Mouse (Mus musculus) heart, adult 2 months (tissue): ENCODE measurements at regions not wholly inside any gene's neighbourhood (a gene's known extent, or its start where the extent isn't known, plus 50 kb on each side); places are given as distances from the start of the nearest gene placed in this dataset.

Experiments
- DNase-seq, 2 experiments: peaks; one replicate each; pipeline ENCODE4 v3.0.0; 2021
- H3K27ac ChIP-seq: fragments of 200-600 bp; 2 replicates; pipeline ENCODE4 v1.8.1; 2022
- H3K27me3 ChIP-seq: fragments of 200-500 bp; 2 replicates; pipeline ENCODE4 v1.6.1; 2012; ENCODE audit warnings: mild to moderate bottlenecking, low read length, inconsistent platforms, mixed read lengths; ENCODE audit not compliant: control insufficient read depth, insufficient read depth
- H3K36me3 ChIP-seq: fragments of 200-500 bp; 2 replicates; pipeline ENCODE4 v1.6.1; 2012; ENCODE audit warnings: low read length, inconsistent platforms; ENCODE audit not compliant: control insufficient read depth, insufficient read depth
- H3K4me1 ChIP-seq: fragments of 200-500 bp; 2 replicates; pipeline ENCODE4 v1.6.1; 2011; ENCODE audit warnings: low read length; ENCODE audit not compliant: control insufficient read depth, insufficient read depth
- H3K4me3 ChIP-seq: fragments of 200-600 bp; 2 replicates; pipeline ENCODE4 v1.8.1; 2022
- H3K79me2 ChIP-seq: fragments of 200-500 bp; replicated peaks from 2 replicates; pipeline ENCODE4 v1.6.1; 2012; ENCODE audit warnings: mild to moderate bottlenecking, inconsistent platforms, low read length, moderate library complexity, mixed read lengths; ENCODE audit not compliant: control insufficient read depth, insufficient read depth
- H3K9ac ChIP-seq: fragments of 200-500 bp; 2 replicates; pipeline ENCODE4 v1.6.1; 2012; ENCODE audit warnings: low read depth, mild to moderate bottlenecking, control low read depth, inconsistent platforms, low read length, mixed read lengths
- CTCF ChIP-seq: fragments of 200-600 bp; IDR thresholded peaks from 2 replicates; pipeline ENCODE4 v1.8.1; 2022; ENCODE audit warnings: antibody characterized with exemption, mild to moderate bottlenecking, moderate library complexity
- EP300 ChIP-seq: fragments of 200-500 bp; IDR thresholded peaks from 2 replicates; pipeline ENCODE4 v1.6.1; 2011; ENCODE audit warnings: low read depth, low read length, control low read depth; ENCODE audit not compliant: insufficient read depth
- POLR2A ChIP-seq: fragments of 200-500 bp; IDR thresholded peaks from 2 replicates; pipeline ENCODE4 v1.6.1; 2011; ENCODE audit warnings: mild to moderate bottlenecking, low read depth, low read length, control low read depth; ENCODE audit not compliant: insufficient read depth
- WGBS: fragments of 180-500 bp; shearing (Covaris S2); methylation state at CpG from one replicate; pipeline ENCODE4 v1.1.7; 2018; 5-methylcytosine and 5-hydroxymethylcytosine counted together
- intact Hi-C: fragments of 180-260 bp; cut with DNase I; formaldehyde crosslinking; loops from one replicate; pipeline ENCODE4 v1.15.1; 2025

GRCm38 (mm10) chr13:69263722-69264121 is 264.4 kb upstream of the Adcy2 start:
- Histone ChIP-seq H3K27me3 (no peaks in the 10 kb centered on the region), H3K27ac (no peak overlapping the region), H3K36me3 (no peaks in the 10 kb centered on the region), H3K79me2 (no peaks in the 10 kb centered on the region), H3K4me1 (no peaks in the 10 kb centered on the region), H3K4me3 (no peak overlapping the region), H3K9ac (no peak overlapping the region)
- intact Hi-C loops = no loop called here
- no peak for TF ChIP-seq CTCF
- no peak for TF ChIP-seq POLR2A
- no peak for TF ChIP-seq EP300
- no peak for DNase-seq
- 80% methylated on average over 3 of the region's 3 CpGs for WGBS

DNA sequence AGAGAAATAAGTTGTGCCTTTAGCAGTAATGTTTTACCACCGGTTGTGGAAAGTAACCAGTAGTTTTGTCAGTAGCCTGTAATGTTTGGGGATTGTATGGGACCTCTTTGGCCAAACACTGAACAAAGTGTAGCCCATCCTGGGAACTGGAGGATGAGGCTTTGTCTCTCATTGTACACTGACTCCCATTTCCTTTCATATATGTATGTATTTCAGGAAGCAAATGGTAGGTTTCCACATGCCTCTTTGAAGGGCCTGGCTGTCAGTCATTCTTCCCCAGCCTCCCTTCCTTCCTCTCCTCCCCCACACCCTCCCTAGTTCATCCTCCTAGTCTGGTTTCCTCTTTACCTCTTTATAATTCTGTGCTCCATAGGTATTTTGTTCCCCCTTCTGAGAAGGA is 266.7 kb upstream of the Adcy2 start:
- H3K27ac ChIP-seq = no peak overlapping the region
- H3K4me3 ChIP-seq = no peak overlapping the region
- intact Hi-C loops = no loop called here
- no peak for DNase-seq
- H3K4me1 ChIP-seq = no peaks in the 10 kb centered on the region
- H3K79me2 ChIP-seq = no peaks in the 10 kb centered on the region
- no peaks in the 10 kb centered on the region for H3K27me3 ChIP-seq
- H3K9ac ChIP-seq = no peak overlapping the region
- no peaks in the 10 kb centered on the region for H3K36me3 ChIP-seq
- no peak for TF ChIP-seq POLR2A
- no peak for TF ChIP-seq EP300
- TF ChIP-seq CTCF = no peak
- WGBS = 45% methylated on average over 1 of the region's 1 CpGs

- intact Hi-C loops = no loop called here
- no peaks in the 10 kb centered on the region for H3K79me2 ChIP-seq
- H3K27ac ChIP-seq = no peak overlapping the region
- 42% methylated on average over 3 of the region's 3 CpGs for WGBS
- H3K4me3 ChIP-seq = no peak overlapping the region
- no peaks in the 10 kb centered on the region for H3K36me3 ChIP-seq
- H3K4me1 ChIP-seq = no peaks in the 10 kb centered on the region
- H3K9ac ChIP-seq = no peak overlapping the region
- DNase-seq = no peak
- H3K27me3 ChIP-seq = no peaks in the 10 kb centered on the region
- TF ChIP-seq POLR2A = no peak
- TF ChIP-seq EP300 = no peak
- no peak for TF ChIP-seq CTCF
These were observed 261.0 kb upstream of the Nsun2 start for GRCm38 (mm10) chr13:69272506-69272905.

DNA sequence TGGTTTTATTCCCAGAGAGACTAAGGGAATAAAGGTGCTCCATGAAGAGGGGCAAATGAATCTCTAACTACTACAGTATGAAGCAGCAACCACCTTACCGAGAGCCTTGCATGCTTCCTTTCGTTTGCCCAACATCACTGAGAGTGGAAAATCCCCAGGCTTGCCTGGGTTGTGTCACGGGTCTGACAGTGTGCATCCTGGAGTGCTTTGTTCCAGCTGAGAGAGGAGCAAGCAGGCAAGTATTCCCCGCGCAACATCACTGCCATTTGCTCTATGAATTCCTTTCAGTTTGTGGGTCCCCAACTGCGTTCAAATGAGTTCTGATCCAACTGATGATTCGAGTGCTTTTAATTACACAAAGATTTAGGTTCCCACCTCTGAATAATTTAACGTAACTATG is 253.9 kb upstream of the Nsun2 start:
- no peak overlapping the region for H3K27ac ChIP-seq
- H3K4me1 ChIP-seq = no peaks in the 10 kb centered on the region
- 62% methylated on average over 8 of the region's 8 CpGs for WGBS
- TF ChIP-seq CTCF (no peak), EP300 (no peak), POLR2A (no peak)
- no peak for DNase-seq
- H3K27me3 ChIP-seq = no peaks in the 10 kb centered on the region
- no peak overlapping the region for H3K4me3 ChIP-seq
- no peaks in the 10 kb centered on the region for H3K79me2 ChIP-seq
- no peaks in the 10 kb centered on the region for H3K36me3 ChIP-seq
- intact Hi-C loops = no loop called here
- H3K9ac ChIP-seq = no peak overlapping the region

- H3K27ac ChIP-seq = no peak overlapping the region
- no peaks in the 10 kb centered on the region for H3K4me1 ChIP-seq
- intact Hi-C loops = no loop called here
- no peak for DNase-seq
- H3K4me3 ChIP-seq = no peak overlapping the region
- no peaks in the 10 kb centered on the region for H3K36me3 ChIP-seq
- no peaks in the 10 kb centered on the region for H3K79me2 ChIP-seq
- WGBS = 70% methylated on average over 1 of the region's 1 CpGs
- H3K9ac ChIP-seq = no peak overlapping the region
- no peaks in the 10 kb centered on the region for H3K27me3 ChIP-seq
- no peak for TF ChIP-seq EP300
- TF ChIP-seq POLR2A = no peak
- TF ChIP-seq CTCF = no peak
These were observed 239.1 kb upstream of the Nsun2 start for GRCm38 (mm10) chr13:69294483-69294882.

DNA sequence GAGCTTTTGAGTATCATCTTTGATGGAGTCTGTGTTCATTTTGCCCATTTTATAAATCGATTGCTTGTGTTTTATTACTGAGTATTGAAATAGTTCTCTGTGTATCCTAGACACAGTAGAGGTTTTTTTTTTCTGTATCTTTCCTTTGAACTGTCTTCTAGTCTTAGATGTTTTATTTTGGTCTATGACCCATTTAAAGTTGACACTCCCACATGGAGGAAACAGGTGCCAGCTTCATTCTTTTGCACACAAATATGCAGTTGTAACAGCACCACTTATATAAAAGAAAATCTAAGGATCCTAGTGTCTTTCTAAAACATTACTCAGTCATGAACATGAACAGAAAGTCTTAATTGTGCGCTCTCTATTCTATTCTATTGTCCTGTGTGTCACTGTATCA is 230.2 kb upstream of the Nsun2 start:
- Histone ChIP-seq H3K4me1 (no peaks in the 10 kb centered on the region), H3K9ac (no peak overlapping the region), H3K79me2 (no peaks in the 10 kb centered on the region), H3K36me3 (no peaks in the 10 kb centered on the region), H3K27me3 (no peaks in the 10 kb centered on the region), H3K27ac (no peak overlapping the region), H3K4me3 (no peak overlapping the region)
- WGBS = 73% methylated on average over 2 of the region's 2 CpGs
- intact Hi-C loops = no loop called here
- TF ChIP-seq CTCF (no peak), EP300 (no peak), POLR2A (no peak)
- no peak for DNase-seq
